Mouse (Mus musculus) hindbrain, embryonic 14.5 days (tissue): ENCODE measurements around the gene Tbc1d16. TPM values are rescaled to one million over a fixed set of nuclear protein-coding genes. Genes with fewer than 3 reads are reported as not detected.

ENCODE experiments used
- ATAC-seq: fragments of 200-750 bp; cut with Nextera tagmentation; 2 replicates; pipeline ENCODE4 v1.8.0; 2017; ENCODE audit warnings: moderate number of reproducible peaks, mild to moderate bottlenecking, moderate TSS enrichment, moderate library complexity; ENCODE audit not compliant: low FRiP score
- DNase-seq: peaks from one replicate; pipeline ENCODE4 v3.0.0-alpha.2; 2015; ENCODE audit warnings: low spot score
- H3K27ac ChIP-seq: fragments of 300-500 bp; sonication (generic); 2 replicates; pipeline ENCODE4 v1.5.1; 2014; ENCODE audit warnings: mild to moderate bottlenecking, moderate library complexity
- H3K27me3 ChIP-seq: fragments of 300-500 bp; sonication (generic); 2 replicates; pipeline ENCODE4 v1.6.1; 2014; ENCODE audit warnings: mild to moderate bottlenecking, low read length, mixed read lengths; ENCODE audit not compliant: control insufficient read depth, insufficient read depth
- H3K36me3 ChIP-seq: fragments of 300-500 bp; sonication (generic); replicated peaks from 2 replicates; pipeline ENCODE4 v1.6.1; 2014; ENCODE audit not compliant: control insufficient read depth, insufficient read depth
- H3K4me1 ChIP-seq: fragments of 300-500 bp; sonication (generic); replicated peaks from 2 replicates; pipeline ENCODE4 v1.6.1; 2014; ENCODE audit warnings: antibody characterized with exemption, low read length, mixed read lengths; ENCODE audit not compliant: control insufficient read depth, insufficient read depth
- H3K4me2 ChIP-seq: fragments of 300-500 bp; sonication (generic); replicated peaks from 2 replicates; pipeline ENCODE4 v1.6.1; 2014; ENCODE audit warnings: mild to moderate bottlenecking, moderate library complexity
- H3K4me3 ChIP-seq: fragments of 300-500 bp; sonication (generic); replicated peaks from 2 replicates; pipeline ENCODE4 v1.5.1; 2014; ENCODE audit warnings: mild to moderate bottlenecking, low read length
- H3K9ac ChIP-seq: fragments of 300-500 bp; sonication (generic); 2 replicates; pipeline ENCODE4 v1.6.1; 2014
- H3K9me3 ChIP-seq: fragments of 300-500 bp; sonication (generic); 2 replicates; pipeline ENCODE4 v1.6.1; 2016; ENCODE audit warnings: low read length; ENCODE audit not compliant: control insufficient read depth
- WGBS: fragments of 180-500 bp; shearing (Covaris S2); extraction: QIAGEN DNeasy Blood & Tissue Kit; methylation state at CpG from one replicate; pipeline ENCODE4 v1.1.7; 2014; 5-methylcytosine and 5-hydroxymethylcytosine counted together
- polyA plus RNA-seq: library from polyadenylated mRNA; unstranded; fragments of >200 nt; fragmentation: Nextera tagmentation; extraction: Ambion mirVana; gene quantifications from 2 replicates; pipeline ENCODE4 v1.2.1, GENCODE M21; 2014

Gene Tbc1d16
- polyA plus RNA-seq, 1 experiment from 2014 or later = 41.2 TPM

DNA sequence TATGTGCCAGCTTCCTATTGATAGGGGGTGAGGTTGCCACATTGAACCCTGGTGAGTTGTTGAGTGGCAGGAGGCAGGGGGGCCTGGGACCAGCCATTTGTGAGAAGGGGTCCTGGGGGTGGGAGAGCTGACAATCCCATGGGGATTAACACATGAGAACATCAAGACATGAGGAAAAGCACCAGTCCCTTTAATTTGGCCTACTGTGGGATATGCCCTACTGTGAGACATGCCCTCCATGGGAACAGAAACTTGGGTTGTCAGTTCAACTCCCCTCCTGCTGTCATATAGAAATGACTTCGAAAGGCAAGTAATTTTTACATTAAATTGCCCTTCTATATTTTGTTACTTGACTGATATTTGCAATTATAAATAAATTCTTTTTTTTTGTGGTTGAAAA lies 59.4 kb downstream of the Tbc1d16 start:
- H3K4me2 ChIP-seq = no peak overlapping the region
- no peak for DNase-seq

DNA sequence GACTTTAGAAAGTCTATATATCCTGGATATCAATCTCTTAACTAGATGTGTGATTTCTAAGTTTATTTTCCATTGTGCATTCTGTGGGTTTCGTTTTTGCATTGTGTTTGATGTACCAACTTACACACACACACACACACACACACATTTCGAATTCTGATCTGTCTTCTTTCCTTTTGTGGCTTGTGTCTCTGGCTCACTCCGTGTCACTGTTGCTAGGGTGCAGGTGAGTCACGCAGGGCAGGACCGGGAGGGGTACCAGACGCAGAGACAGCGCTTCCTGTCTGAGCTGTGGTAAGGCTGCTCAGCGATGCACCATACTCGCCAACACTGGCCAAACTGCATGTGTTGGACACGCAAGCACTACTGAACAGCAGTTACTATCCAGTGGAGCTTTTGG lies 62.3 kb downstream of the Tbc1d16 start:
- Histone ChIP-seq H3K4me3 (no peak overlapping the region), H3K27me3 (no peaks in the 10 kb centered on the region), H3K36me3 (no peaks in the 10 kb centered on the region), H3K4me2 (no peak overlapping the region), H3K27ac (no peak overlapping the region), H3K9me3 (no peaks in the 10 kb centered on the region), H3K4me1 (peaks cover 10% of the 10 kb centered on the region; the same call in 1 of the 2 replicates), H3K9ac (no peak overlapping the region)
- no peak for ATAC-seq
- no peak for DNase-seq
- WGBS = 87% methylated on average over 10 of the region's 10 CpGs

More for the DNA sequence above, 59.4 kb downstream of the Tbc1d16 start:
- peaks cover 13% of the 10 kb centered on the region; the same call in 1 of the 2 replicates for H3K4me1 ChIP-seq
- ATAC-seq = no peak
- H3K9me3 ChIP-seq = no peaks in the 10 kb centered on the region
- H3K27ac ChIP-seq = no peak overlapping the region
- H3K27me3 ChIP-seq = no peaks in the 10 kb centered on the region
- 92% methylated on average over 1 of the region's 1 CpGs for WGBS
- H3K4me3 ChIP-seq = no peak overlapping the region
- H3K36me3 ChIP-seq = 0 out of 2 replicates have a peak, but pooled peaks cover 5% of the 10 kb centered on the region
- H3K9ac ChIP-seq = no peak overlapping the region

DNA sequence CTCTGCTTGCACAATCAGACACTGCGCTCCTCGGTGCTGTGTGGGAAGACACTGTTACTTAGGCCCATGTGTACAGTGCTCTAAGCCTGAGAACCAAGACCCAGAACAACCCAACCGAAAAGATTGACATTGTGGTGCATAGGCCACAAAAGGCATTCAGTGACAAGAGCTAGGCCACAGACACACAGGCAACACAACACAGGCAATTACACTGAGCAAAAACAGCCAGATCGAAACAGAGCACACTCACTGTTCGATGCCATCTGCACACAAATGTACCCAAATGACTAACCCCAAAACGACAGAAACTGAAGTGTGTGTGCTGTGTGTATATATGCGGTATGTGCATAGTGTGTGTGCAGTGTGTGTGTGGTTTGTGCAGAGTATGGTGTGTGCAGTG lies 63.9 kb downstream of the Tbc1d16 start:
- peaks cover 20% of the 10 kb centered on the region; the same call in 1 of the 2 replicates for H3K4me1 ChIP-seq
- no peak for ATAC-seq
- no peaks in the 10 kb centered on the region for H3K36me3 ChIP-seq
- H3K27me3 ChIP-seq = no peaks in the 10 kb centered on the region
- DNase-seq = no peak
- H3K9me3 ChIP-seq = no peaks in the 10 kb centered on the region
- no peak overlapping the region for H3K9ac ChIP-seq
- H3K4me2 ChIP-seq = no peak overlapping the region
- WGBS = 85% methylated on average over 7 of the region's 7 CpGs
- H3K27ac ChIP-seq = no peak overlapping the region
- H3K4me3 ChIP-seq = no peak overlapping the region

DNA sequence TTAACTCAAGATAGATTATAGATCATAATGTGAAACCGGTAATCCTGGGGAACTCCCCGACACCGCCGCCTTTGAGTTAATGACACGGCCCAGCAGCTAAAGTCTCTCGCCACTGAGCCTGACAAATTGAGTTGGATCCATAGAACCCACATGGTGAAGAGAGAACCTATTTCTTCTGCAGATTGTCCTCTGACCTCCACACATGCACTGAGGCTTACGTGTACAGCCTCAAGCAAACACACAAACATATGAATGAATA lies 64.6 kb downstream of the Tbc1d16 start:
- DNase-seq = no peak
- no peak overlapping the region for H3K9ac ChIP-seq
- no peak overlapping the region for H3K4me2 ChIP-seq
- peaks cover 23% of the 10 kb centered on the region for H3K4me1 ChIP-seq
- H3K36me3 ChIP-seq = no peaks in the 10 kb centered on the region
- H3K4me3 ChIP-seq = no peak overlapping the region
- H3K9me3 ChIP-seq = no peaks in the 10 kb centered on the region
- H3K27ac ChIP-seq = no peak overlapping the region
- H3K27me3 ChIP-seq = no peaks in the 10 kb centered on the region
- ATAC-seq = no peak
- WGBS = 84% methylated on average over 7 of the region's 7 CpGs

DNA sequence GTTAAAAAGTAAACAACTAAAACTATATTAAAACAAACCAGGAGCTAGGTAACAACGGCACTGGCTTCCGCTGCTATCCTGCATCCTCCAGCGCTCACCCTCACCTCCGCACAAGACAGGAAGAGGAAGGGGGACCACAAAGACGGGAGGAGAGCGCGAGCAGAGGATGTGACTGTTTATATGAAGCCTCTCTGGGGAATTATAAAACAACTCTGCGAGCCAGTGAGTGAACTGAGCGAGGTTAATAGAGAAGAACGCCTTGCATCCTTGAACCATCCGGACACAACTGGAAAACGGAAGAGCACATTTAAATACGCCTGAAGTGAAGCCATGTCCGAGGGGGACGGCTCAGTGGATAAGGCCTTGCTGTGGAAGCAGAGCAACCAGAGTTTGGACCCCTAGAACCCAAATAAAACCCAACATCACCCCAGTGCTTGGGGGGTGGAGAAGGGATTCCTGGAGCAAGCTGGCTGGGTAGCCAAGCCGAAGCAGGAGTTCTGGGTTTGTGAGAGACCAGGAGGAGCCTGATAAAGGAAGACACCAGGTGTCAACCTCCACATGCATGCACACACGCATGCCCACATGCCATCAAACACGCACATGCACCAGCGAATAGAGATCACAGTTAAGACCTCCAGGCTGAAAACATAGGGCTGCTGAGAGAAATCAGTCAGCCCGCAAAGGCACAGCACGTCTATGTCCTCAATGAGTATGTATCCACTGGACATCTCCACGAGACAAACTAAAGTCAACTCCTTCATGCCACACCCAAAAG lies 65.2 kb downstream of the Tbc1d16 start:
- peaks cover 29% of the 10 kb centered on the region for H3K4me1 ChIP-seq
- no peaks in the 10 kb centered on the region for H3K27me3 ChIP-seq
- no peaks in the 10 kb centered on the region for H3K36me3 ChIP-seq
- H3K4me3 ChIP-seq = no peak overlapping the region
- H3K9ac ChIP-seq = no peak overlapping the region
- ATAC-seq = no peak
- no peak for DNase-seq
- H3K9me3 ChIP-seq = no peaks in the 10 kb centered on the region
- H3K4me2 ChIP-seq = no peak overlapping the region
- H3K27ac ChIP-seq = no peak overlapping the region
- WGBS = 75% methylated on average over 22 of the region's 22 CpGs

DNA sequence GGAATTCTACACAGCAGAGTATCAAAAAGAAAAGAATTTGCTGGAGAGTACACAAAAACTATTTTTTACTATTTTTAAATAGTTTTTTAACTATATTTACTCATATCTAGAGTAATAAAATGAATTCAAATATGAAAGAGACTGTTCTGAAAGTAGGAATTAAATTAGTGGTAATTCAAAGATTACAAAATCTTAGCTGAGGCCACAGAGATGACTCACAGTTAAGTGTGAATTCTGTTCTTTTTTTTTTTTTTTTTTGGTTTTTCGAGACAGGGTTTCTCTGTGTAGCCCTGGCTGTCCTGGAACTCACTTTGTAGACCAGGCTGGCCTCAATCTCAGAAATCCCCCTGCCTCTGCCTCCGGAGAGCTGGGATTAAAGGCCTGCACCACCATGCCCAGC lies 66.6 kb downstream of the Tbc1d16 start:
- H3K9me3 ChIP-seq = no peaks in the 10 kb centered on the region
- H3K9ac ChIP-seq = no peak overlapping the region
- peaks cover 43% of the 10 kb centered on the region for H3K4me1 ChIP-seq
- H3K4me3 ChIP-seq = no peak overlapping the region
- 91% methylated on average over 2 of the region's 2 CpGs for WGBS
- no peak overlapping the region for H3K4me2 ChIP-seq
- H3K27me3 ChIP-seq = no peaks in the 10 kb centered on the region
- H3K36me3 ChIP-seq = no peaks in the 10 kb centered on the region
- no peak overlapping the region for H3K27ac ChIP-seq
- no peak for ATAC-seq
- no peak for DNase-seq

DNA sequence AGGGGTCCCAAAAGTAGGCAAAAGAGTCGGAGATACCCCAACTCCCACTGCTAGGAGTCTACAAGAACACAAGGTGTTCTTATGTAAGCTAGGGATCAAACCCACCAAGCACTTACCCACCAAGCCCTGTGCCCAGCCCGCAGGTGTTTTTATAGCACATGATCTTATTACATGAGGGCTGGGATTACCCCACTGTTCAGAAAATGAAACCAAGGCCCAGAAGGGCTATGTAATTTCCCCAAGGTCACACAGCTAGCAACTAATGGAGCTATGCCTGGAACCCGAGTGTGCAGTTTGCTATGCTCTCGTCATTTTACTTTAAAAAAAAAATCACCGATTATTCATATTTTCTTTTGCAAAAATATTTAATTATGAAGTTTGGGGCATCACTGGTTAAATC lies 68.2 kb downstream of the Tbc1d16 start:
- DNase-seq = no peak
- ATAC-seq = no peak
- H3K27me3 ChIP-seq = no peaks in the 10 kb centered on the region
- no peak overlapping the region for H3K9ac ChIP-seq
- H3K9me3 ChIP-seq = no peaks in the 10 kb centered on the region
- peaks cover 51% of the 10 kb centered on the region for H3K4me1 ChIP-seq
- H3K4me3 ChIP-seq = no peak overlapping the region
- H3K36me3 ChIP-seq = peaks cover 8% of the 10 kb centered on the region; the same call in 1 of the 2 replicates
- no peak overlapping the region for H3K27ac ChIP-seq
- no peak overlapping the region for H3K4me2 ChIP-seq
- WGBS = 85% methylated on average over 5 of the region's 5 CpGs

DNA sequence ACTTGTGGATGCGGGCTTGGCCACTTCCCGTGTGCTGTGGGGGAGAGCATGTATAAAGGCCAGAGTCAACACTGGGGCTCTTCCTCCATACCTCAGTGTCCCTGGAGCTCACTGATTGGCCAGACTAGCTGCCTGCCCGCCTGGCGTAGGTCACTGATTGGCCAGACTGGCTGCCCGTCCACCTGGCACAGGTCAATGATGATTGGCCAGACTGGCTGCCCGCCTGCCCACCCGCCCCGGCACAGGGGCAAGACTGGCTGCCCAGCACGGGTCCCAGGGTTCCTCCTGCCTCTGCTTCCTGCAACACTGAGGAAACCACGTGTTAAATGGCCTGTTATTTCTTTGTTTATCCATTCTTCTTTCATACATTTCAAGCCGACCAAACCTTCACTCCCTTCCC lies 68.8 kb downstream of the Tbc1d16 start:
- DNase-seq = no peak
- Histone ChIP-seq H3K4me1 (peaks cover 49% of the 10 kb centered on the region), H3K4me2 (no peak overlapping the region), H3K27ac (no peak overlapping the region), H3K4me3 (no peak overlapping the region), H3K27me3 (no peaks in the 10 kb centered on the region), H3K9me3 (no peaks in the 10 kb centered on the region), H3K9ac (no peak overlapping the region), H3K36me3 (peaks cover 13% of the 10 kb centered on the region; the same call in 1 of the 2 replicates)
- no peak for ATAC-seq
- WGBS = 45% methylated on average over 11 of the region's 11 CpGs

DNA sequence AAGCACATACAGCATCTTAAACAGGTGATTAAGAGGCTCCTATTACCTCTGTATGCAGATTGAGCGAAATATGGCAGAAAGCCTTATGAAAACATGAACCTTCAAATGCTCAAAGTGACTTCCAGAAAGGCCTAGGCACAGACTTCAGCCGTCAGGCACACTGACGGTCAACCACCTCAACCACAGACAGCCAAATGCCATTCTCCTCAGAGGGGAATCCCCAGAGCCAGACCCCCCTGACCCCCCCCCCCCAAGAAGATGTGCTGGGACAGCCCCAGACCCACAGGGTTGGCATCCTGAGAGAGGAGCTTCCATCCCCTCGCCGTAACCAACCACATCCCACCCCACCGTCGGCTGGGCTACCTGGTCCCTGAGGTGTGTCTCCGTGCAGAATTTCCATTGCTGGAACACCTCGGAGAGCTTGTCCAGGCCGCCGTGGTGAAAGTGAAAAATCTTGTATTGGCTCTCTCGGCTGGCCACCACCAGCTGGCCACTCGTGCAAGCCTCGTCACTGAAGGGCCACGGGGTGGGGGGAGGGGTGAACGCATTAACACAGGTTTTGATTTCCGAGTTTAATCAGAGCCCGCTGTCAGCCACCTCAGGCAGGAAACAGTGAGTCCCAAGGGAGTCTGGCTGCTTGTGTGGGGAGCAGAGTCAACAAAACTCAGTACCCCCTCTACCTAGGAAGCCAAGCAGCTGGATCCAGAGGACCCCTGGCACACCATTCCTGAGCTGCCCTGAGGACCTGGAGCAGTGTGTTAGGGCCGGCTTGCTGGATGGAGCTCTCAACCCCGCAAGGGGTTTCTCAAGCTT lies 70.7 kb downstream of the Tbc1d16 start:
- H3K27me3 ChIP-seq = no peaks in the 10 kb centered on the region

More for the DNA sequence above, 70.7 kb downstream of the Tbc1d16 start:
- WGBS = 18% methylated on average over 20 of the region's 20 CpGs
- Histone ChIP-seq H3K36me3 (peaks cover 31% of the 10 kb centered on the region), H3K4me3 (no peak overlapping the region), H3K4me1 (peaks cover 47% of the 10 kb centered on the region), H3K4me2 (peak overlapping the region; percentile 43), H3K27ac (peak overlapping the region; percentile 78), H3K9me3 (no peaks in the 10 kb centered on the region), H3K9ac (peak overlapping the region; percentile 38)
- ATAC-seq (no peak), DNase-seq (no peak)
